Mouse (Mus musculus) ES-E14 (cell line): Measurements from ENCODE around the gene Gstz1. TPM values are rescaled to one million over a fixed set of nuclear protein-coding genes. Genes with fewer than 3 reads are reported as not detected.
A peak's percentile ranks its signal among the peaks of the same experiment; 100 is the strongest.
"Not testable (repeated sequence)": the region's sequence is repeated elsewhere in the genome, so short reads cannot be mapped to it uniquely, and the experiment has no call there.

Source experiments
- DNase-seq: peaks from one replicate; pipeline ENCODE4 v3.0.0-alpha.2; 2013; ENCODE audit warnings: low read depth, low spot score
- H3K27ac ChIP-seq: 2 replicates; pipeline ENCODE4 v1.5.1; 2012; ENCODE audit warnings: low read depth, mild to moderate bottlenecking, low read length, moderate library complexity, mixed read lengths; ENCODE audit not compliant: poor library complexity, insufficient read depth, severe bottlenecking
- H3K36me3 ChIP-seq: 2 replicates; pipeline ENCODE4 v1.6.1; 2012; ENCODE audit warnings: mild to moderate bottlenecking, low read length, moderate library complexity, mixed read lengths; ENCODE audit not compliant: control insufficient read depth, poor library complexity, insufficient read depth, severe bottlenecking
- H3K4me1 ChIP-seq, 2 experiments: fragments of 150-350 bp in 1 of 2; sonication (generic) in 1 of 2; 2 replicates each; pipeline ENCODE4 v1.6.1; 2012; ENCODE audit warnings: low read length in 2 of 2, mild to moderate bottlenecking in 1 of 2, mixed read lengths in 1 of 2; ENCODE audit not compliant: control insufficient read depth in 2 of 2, insufficient read depth in 2 of 2, poor library complexity in 1 of 2
- H3K4me3 ChIP-seq, 2 experiments: fragments of 150-350 bp in 1 of 2; sonication (generic) in 1 of 2; 2 replicates each; pipeline ENCODE4 v1.5.1; 2012; ENCODE audit warnings: low read length in 2 of 2, low read depth in 1 of 2, mild to moderate bottlenecking in 1 of 2, mixed read lengths in 1 of 2; ENCODE audit not compliant: insufficient read depth in 1 of 2, poor library complexity in 1 of 2, severe bottlenecking in 1 of 2
- H3K9ac ChIP-seq: 2 replicates; pipeline ENCODE4 v1.6.1; 2012; ENCODE audit warnings: low read depth, mild to moderate bottlenecking, low read length, mixed read lengths; ENCODE audit not compliant: poor library complexity, insufficient read depth, severe bottlenecking
- H3K9me3 ChIP-seq: fragments of 150-350 bp; sonication (generic); 2 replicates; pipeline ENCODE4 v1.6.1; 2012; ENCODE audit warnings: low read depth, mild to moderate bottlenecking, low read length; ENCODE audit not compliant: control insufficient read depth, insufficient read depth
- CHD2 ChIP-seq: IDR thresholded peaks from 2 replicates; pipeline ENCODE4 v1.6.1; 2014; ENCODE audit warnings: mild to moderate bottlenecking, low read depth, low read length, inconsistent platforms
- HCFC1 ChIP-seq: IDR thresholded peaks from 2 replicates; pipeline ENCODE4 v1.6.1; 2012; ENCODE audit warnings: low read length, inconsistent platforms, borderline replicate concordance; ENCODE audit not compliant: insufficient read depth
- MAFK ChIP-seq: IDR thresholded peaks from 2 replicates; pipeline ENCODE4 v1.6.1; 2014; ENCODE audit warnings: mild to moderate bottlenecking, low read depth, low read length, inconsistent platforms; ENCODE audit not compliant: insufficient read depth
- ZC3H11A ChIP-seq: IDR thresholded peaks from 2 replicates; pipeline ENCODE4 v1.6.1; 2012; ENCODE audit warnings: low read depth, mild to moderate bottlenecking, inconsistent platforms, low read length, borderline replicate concordance
- ZNF384 ChIP-seq: IDR thresholded peaks from 2 replicates; pipeline ENCODE4 v1.6.1; 2012; ENCODE audit warnings: low read depth, low read length, inconsistent platforms
- in situ Hi-C, 2 experiments: fragments of 600-800 bp; cut with MboI; formaldehyde crosslinking; loops; one replicate each; pipeline ENCODE4 v1.15.1; 2025; ENCODE audit warnings: low sequenced_read_pairs in 2 of 2, inconsistent platforms in 1 of 2; ENCODE audit not compliant: unreplicated experiment in 2 of 2
- total RNA-seq: library from RNA; depleted of rRNA; stranded (reverse); fragments of 300-350 nt; gene quantifications from 2 replicates; pipeline ENCODE4 v1.2.3, GENCODE M21; 2012; rRNA removed

The Gstz1 gene
- total RNA-seq, 1 experiment: 16.9 TPM

DNA sequence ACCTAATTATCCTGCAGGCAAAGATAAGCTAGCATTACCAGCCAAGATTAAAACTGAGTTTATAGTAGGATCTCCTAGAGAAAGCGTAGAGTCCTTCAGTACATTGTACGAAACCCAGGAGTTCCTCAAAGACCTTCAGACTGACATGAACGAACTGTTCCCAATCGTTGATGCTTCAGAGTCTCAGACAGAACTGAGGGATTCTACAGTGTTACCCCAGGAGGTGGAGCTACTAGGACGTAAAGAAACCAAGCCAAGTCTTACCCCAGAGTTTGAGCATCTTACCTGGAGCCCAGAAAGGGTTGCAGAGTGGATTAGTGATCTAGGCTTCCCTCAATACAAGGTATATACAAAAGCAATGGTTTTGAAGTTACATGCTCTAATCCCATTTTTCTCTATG is 54.7 kb downstream of the Gstz1 start:
- no peak overlapping the region for H3K4me3 ChIP-seq
- no peak overlapping the region for H3K9ac ChIP-seq
- no peaks in the 10 kb centered on the region for H3K9me3 ChIP-seq
- no peaks in the 10 kb centered on the region for H3K36me3 ChIP-seq
- in situ Hi-C loops: no loop called here
- DNase-seq: no peak
- no peak overlapping the region for H3K27ac ChIP-seq
- no peak for TF ChIP-seq ZC3H11A
- no peak for TF ChIP-seq MAFK
- no peak for TF ChIP-seq CHD2
- TF ChIP-seq HCFC1: no peak
- no peak for TF ChIP-seq ZNF384
- H3K4me1 ChIP-seq: peaks cover 4 to 6% of the 10 kb centered on the region in 2 experiments; a peak in 2 of 4 replicates

- H3K4me3 ChIP-seq, H3K9ac ChIP-seq, H3K36me3 ChIP-seq, H3K4me1 ChIP-seq, DNase-seq, in situ Hi-C loops, H3K9me3 ChIP-seq: not testable (repeated sequence)
- peak overlapping the region; percentile 60; the same call in 1 of the 2 replicates for H3K27ac ChIP-seq
Observed at GRCm38 (mm10) chr12:87205789-87206188, 58.8 kb downstream of the Gstz1 start.

GRCm38 (mm10) chr12:87212844-87213606 is 66.1 kb downstream of the Gstz1 start:
- TF ChIP-seq CHD2: no peak
- no peak for TF ChIP-seq ZC3H11A
- no peak for TF ChIP-seq ZNF384
- no peak for TF ChIP-seq HCFC1
- TF ChIP-seq MAFK: no peak
- Histone ChIP-seq H3K27ac (no peak overlapping the region), H3K9me3 (no peaks in the 10 kb centered on the region), H3K4me3 (no peak overlapping the region), H3K9ac (no peak overlapping the region), H3K36me3 (no peaks in the 10 kb centered on the region), H3K4me1 (no peaks in the 10 kb centered on the region)
- no peak for DNase-seq
- in situ Hi-C loops: no loop called here

Other genes starting within 250 kb of the Gstz1 start
- gene Cipc, start 200.1 kb upstream of the Gstz1 start, total RNA-seq: 26.5 and 27.6 TPM in 2 replicates
- not detected in 2 replicates for gene Zdhhc22, start 156.7 kb upstream of the Gstz1 start, total RNA-seq
- gene Tmem63c, start 125.8 kb upstream of the Gstz1 start, total RNA-seq: 1.9 and 2.2 TPM in 2 replicates
- 1.2 and 1.8 TPM in 2 replicates for gene Ngb, start 44.6 kb upstream of the Gstz1 start, total RNA-seq
- 23.9 and 34.3 TPM in 2 replicates for gene Pomt2, start 803 bp downstream of the Gstz1 start, total RNA-seq
- 0.37 and 0.98 TPM in 2 replicates for gene Samd15, start 52.6 kb downstream of the Gstz1 start, total RNA-seq
- gene Tmed8, start 53.3 kb downstream of the Gstz1 start, total RNA-seq: 8.6 and 10.6 TPM in 2 replicates
- gene Noxred1, start 91.6 kb downstream of the Gstz1 start, total RNA-seq: 2.2 and 3.0 TPM in 2 replicates
- 29.8 and 36.3 TPM in 2 replicates for gene Vipas39, start 119.1 kb downstream of the Gstz1 start, total RNA-seq
- gene Ahsa1, start 119.3 kb downstream of the Gstz1 start, total RNA-seq: 224 and 305 TPM in 2 replicates
- gene Ism2, start 152.5 kb downstream of the Gstz1 start, total RNA-seq: 3.0 and 3.2 TPM in 2 replicates
- gene Sptlc2, start 241.2 kb downstream of the Gstz1 start, total RNA-seq: 182 and 221 TPM in 2 replicates